Mouse (Mus musculus) heart, embryonic 12.5 days (tissue): ENCODE measurements around the gene Atp2c2. TPM values are rescaled to one million over a fixed set of nuclear protein-coding genes. Genes with fewer than 3 reads are reported as not detected.
A peak's percentile ranks its signal among the peaks of the same experiment; 100 is the strongest.

Experiments used
- ATAC-seq: fragments of 200-750 bp; cut with Nextera tagmentation; 2 replicates; pipeline ENCODE4 v1.8.0; 2017; ENCODE audit warnings: moderate TSS enrichment, moderate library complexity; ENCODE audit not compliant: insufficient number of reproducible peaks, low FRiP score
- H3K27ac ChIP-seq: fragments of 300-500 bp; sonication (generic); 2 replicates; pipeline ENCODE4 v1.5.1; 2016; ENCODE audit warnings: mild to moderate bottlenecking, moderate library complexity; ENCODE audit not compliant: poor library complexity, severe bottlenecking
- H3K27me3 ChIP-seq: fragments of 300-500 bp; sonication (generic); replicated peaks from 2 replicates; pipeline ENCODE4 v1.6.1; 2016; ENCODE audit warnings: mild to moderate bottlenecking, moderate library complexity
- H3K36me3 ChIP-seq: fragments of 300-500 bp; sonication (generic); 2 replicates; pipeline ENCODE4 v1.6.1; 2016; ENCODE audit warnings: mild to moderate bottlenecking, moderate library complexity
- H3K4me1 ChIP-seq: fragments of 300-500 bp; sonication (generic); replicated peaks from 2 replicates; pipeline ENCODE4 v1.6.1; 2016; ENCODE audit warnings: mild to moderate bottlenecking
- H3K4me2 ChIP-seq: fragments of 300-500 bp; sonication (generic); 2 replicates; pipeline ENCODE4 v1.6.1; 2016; ENCODE audit warnings: mild to moderate bottlenecking, moderate library complexity
- H3K4me3 ChIP-seq: fragments of 300-500 bp; sonication (generic); 2 replicates; pipeline ENCODE4 v1.5.1; 2016; ENCODE audit warnings: mild to moderate bottlenecking
- H3K9ac ChIP-seq: fragments of 300-500 bp; sonication (generic); 2 replicates; pipeline ENCODE4 v1.6.1; 2016; ENCODE audit warnings: mild to moderate bottlenecking, moderate library complexity
- H3K9me3 ChIP-seq: fragments of 300-500 bp; sonication (generic); replicated peaks from 2 replicates; pipeline ENCODE4 v1.6.1; 2016; ENCODE audit warnings: mild to moderate bottlenecking, moderate library complexity
- WGBS: fragments of 180-500 bp; shearing (Covaris S2); methylation state at CpG from one replicate; pipeline ENCODE4 v1.1.7; 2016; 5-methylcytosine and 5-hydroxymethylcytosine counted together
- polyA plus RNA-seq: library from polyadenylated mRNA; unstranded; fragments of >200 nt; fragmentation: Nextera tagmentation; extraction: Ambion mirVana; gene quantifications from 2 replicates; pipeline ENCODE4 v1.2.1, GENCODE M21; 2016

Atp2c2 gene
- polyA plus RNA-seq, 1 experiment from 2014 or later, result 0.38 TPM

DNA sequence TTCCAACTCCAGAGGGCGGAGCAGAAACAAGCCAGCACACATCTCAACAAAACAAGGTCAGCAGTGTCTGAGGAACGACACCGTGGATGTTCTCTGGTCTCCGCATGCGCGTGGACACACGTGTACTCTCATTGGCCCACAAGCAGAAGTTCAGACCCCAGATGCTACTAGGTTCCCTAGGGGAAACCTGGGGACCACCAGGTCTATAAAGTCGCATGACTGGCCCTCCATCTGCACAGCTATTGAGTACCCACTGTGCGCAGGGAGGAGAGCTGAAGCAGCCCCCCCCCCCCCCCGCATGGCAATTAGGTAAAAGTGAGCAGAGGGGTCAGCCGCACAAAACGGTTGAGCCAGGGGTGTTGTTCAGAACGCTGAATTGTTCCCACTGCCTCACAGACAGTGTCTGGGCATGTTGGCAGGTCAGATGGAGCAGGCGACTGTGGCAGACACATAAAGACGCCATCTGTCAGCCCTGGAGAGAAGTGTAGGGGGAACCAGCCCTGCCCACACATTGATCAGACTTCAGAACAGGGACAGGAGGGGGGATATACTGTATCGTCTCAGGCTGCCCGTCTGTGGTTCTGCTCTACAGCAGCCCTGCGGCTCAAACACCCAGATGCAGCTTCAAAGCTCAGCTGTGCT, 86.1 kb downstream of the Atp2c2 start:
- ATAC-seq, result no peak
- no peak overlapping the region for H3K4me2 ChIP-seq
- WGBS, result 64% methylated on average over 18 of the region's 18 CpGs

DNA sequence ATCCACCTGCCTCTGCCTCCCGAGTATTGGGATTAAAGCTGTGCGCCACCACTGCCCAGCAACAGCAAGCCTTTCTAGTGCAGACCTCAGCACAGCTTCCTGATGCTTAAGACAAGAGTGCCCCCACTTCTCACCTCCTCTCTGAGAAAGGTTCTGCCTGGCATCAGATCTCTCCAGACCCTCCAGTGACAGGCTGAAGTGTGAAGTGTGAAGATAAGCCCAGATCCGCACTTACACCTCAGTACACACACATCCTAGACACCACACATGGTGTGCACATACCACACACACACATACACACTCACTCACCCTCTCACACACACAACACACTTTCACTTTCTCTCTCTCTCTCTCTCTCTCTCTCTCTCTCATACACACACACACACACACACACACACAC, 87.1 kb downstream of the Atp2c2 start:
- 44% methylated on average over 3 of the region's 3 CpGs for WGBS
- no peak for ATAC-seq

More for the DNA sequence above, 86.1 kb downstream of the Atp2c2 start:
- Histone ChIP-seq H3K9me3 (no peaks in the 10 kb centered on the region), H3K4me3 (no peak overlapping the region), H3K9ac (no peak overlapping the region), H3K36me3 (no peaks in the 10 kb centered on the region), H3K27me3 (peaks cover 19% of the 10 kb centered on the region), H3K4me1 (peaks cover 21% of the 10 kb centered on the region), H3K27ac (no peak overlapping the region)

DNA sequence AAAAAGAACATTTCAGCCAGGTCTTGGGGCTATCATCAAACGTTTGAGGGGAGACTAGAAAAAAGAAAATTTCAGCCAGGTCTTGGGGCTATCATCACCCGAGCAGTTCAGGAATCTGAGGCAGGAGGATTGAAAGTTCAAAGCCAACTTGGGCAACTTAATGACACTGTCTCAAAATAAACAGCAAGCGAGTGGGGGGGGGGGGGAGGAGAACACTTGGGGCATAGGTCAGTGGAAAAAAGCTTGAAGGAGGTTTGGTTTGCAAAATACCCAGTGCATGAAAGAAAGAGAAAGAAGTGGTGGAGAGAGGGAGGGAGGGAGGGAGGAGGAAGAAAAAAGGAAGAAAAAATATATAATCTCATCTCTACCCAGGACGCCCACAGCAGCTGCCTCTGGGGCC, 87.5 kb downstream of the Atp2c2 start:
- peaks cover 19% of the 10 kb centered on the region for H3K27me3 ChIP-seq
- no peak for ATAC-seq
- H3K36me3 ChIP-seq, result no peaks in the 10 kb centered on the region
- WGBS, result 50% methylated on average over 4 of the region's 4 CpGs
- no peak overlapping the region for H3K27ac ChIP-seq
- no peak overlapping the region for H3K4me3 ChIP-seq
- H3K9ac ChIP-seq, result no peak overlapping the region
- no peaks in the 10 kb centered on the region for H3K9me3 ChIP-seq
- peaks cover 35% of the 10 kb centered on the region for H3K4me1 ChIP-seq
- H3K4me2 ChIP-seq, result no peak overlapping the region

More for the DNA sequence above, 87.1 kb downstream of the Atp2c2 start:
- H3K4me3 ChIP-seq, result no peak overlapping the region
- peaks cover 30% of the 10 kb centered on the region for H3K4me1 ChIP-seq
- no peaks in the 10 kb centered on the region for H3K9me3 ChIP-seq
- no peak overlapping the region for H3K27ac ChIP-seq
- no peak overlapping the region for H3K9ac ChIP-seq
- H3K27me3 ChIP-seq, result peaks cover 19% of the 10 kb centered on the region
- no peaks in the 10 kb centered on the region for H3K36me3 ChIP-seq
- no peak overlapping the region for H3K4me2 ChIP-seq

DNA sequence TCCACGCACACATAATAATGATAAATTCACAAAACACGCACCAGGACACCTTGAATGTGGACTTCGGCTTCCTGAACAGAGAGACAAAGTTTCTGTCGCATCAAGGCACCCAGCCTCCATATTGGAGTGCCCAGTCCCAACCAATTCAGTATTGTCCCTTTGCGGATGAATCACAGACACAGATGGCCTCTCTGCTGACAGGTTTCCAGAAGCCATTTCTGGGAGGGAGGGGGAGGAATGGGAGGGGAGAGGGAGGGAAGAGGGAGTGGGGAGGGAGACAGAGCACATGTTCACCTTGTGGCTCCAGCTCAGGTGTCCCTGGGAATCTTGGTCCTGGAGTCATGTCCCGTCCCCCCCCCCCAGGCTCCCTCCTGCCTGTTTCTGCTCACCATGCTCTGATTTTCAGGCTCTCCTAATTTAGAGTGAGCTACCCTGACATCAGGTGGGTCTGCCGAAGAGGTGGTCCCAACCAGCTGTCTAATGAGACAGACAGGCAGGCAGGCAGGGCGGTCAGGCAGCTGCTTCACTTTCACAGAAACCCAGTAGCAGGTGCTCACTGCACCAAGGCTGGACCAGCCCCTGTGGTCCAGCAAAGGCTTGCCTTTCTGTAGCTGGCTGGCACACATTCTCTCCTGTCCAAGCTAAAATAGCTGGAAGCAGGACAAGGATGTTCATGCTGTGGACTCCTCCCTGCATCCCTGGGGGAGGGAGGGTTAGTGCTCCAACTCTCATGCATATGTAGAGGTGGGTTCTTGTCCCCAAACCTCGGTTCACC, 89.0 kb downstream of the Atp2c2 start:
- Histone ChIP-seq H3K27me3 (peaks cover 19% of the 10 kb centered on the region), H3K4me3 (no peak overlapping the region), H3K27ac (no peak overlapping the region), H3K4me2 (no peak overlapping the region), H3K9me3 (no peaks in the 10 kb centered on the region), H3K4me1 (peaks cover 35% of the 10 kb centered on the region), H3K9ac (no peak overlapping the region), H3K36me3 (no peaks in the 10 kb centered on the region)
- ATAC-seq, result no peak
- WGBS, result 72% methylated on average over 8 of the region's 9 CpGs

DNA sequence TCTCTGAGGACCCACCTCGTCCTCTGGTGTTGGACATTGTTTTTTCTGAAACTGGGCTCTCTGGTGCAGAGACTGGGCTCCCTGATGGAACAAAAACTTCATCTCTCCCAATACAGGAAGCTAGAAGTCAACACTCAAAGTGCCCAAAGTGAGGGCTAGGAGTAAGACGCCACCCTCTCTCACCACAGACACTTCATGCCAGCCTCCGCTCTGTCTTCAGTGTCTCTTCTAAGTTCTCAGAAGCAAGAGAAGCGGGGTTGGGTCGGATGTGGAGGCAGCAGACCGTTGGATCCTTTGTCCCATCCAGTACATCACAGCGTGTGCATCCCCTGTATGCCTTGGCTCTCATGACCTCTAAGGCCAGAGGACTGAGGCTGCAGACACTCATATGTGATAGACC, 89.8 kb downstream of the Atp2c2 start:
- no peak for ATAC-seq

DNA sequence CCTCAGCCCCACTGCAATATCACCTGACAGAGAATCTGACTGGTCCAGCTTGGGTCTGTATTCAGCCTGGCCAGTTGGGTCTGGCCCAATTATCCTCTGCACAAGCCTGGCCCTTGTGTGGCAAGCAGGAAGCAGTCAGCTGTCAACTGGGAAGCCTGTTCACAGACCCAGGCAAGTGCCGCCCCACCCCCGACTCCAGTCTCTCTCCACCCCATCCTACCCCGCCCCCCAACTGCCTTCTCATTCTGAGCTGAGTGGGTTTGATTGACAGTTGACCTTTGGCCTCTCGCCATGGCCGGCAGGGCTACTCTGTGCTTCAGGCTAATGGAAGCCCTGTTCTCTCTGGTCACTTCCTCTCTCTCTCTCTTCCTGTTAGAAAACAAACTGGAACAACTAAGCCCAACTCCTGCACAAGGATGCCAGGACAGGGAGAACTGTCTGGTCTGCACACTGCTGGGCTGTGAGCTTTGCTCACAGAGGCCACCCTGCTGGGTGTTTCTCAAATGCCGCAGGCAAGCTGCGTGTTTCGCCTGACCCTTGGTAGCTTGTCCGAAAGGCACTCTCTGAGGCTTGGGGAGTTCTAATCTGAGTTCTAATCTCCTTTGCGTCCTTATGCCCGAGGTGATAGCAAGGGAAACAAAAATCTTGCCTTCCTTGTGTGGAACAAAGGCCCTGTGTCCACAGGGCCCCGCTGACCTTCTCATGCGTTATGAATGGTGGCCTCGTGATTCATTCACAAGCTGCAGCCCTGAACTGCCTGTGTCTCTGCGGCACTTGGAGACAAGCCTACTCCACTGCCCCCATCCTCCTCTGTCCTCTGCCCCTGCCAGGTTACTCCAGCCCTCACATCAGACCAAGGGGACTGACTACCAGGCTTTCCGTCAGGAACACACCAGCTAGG, 92.2 kb downstream of the Atp2c2 start:
- Histone ChIP-seq H3K27ac (peak overlapping the region; percentile 56), H3K36me3 (no peaks in the 10 kb centered on the region), H3K4me3 (no peak overlapping the region), H3K27me3 (peaks cover 11% of the 10 kb centered on the region; the same call in 1 of the 2 replicates), H3K4me1 (peaks cover 23% of the 10 kb centered on the region), H3K9me3 (no peaks in the 10 kb centered on the region), H3K4me2 (0 out of 2 replicates have a peak overlapping the region, but pooled peaks have one; percentile 2), H3K9ac (0 out of 2 replicates have a peak overlapping the region, but pooled peaks have one; percentile 20)
- WGBS, result 29% methylated on average over 16 of the region's 16 CpGs
- ATAC-seq, result peak; percentile 40

More for the DNA sequence above, 89.8 kb downstream of the Atp2c2 start:
- H3K4me1 ChIP-seq, result peaks cover 27% of the 10 kb centered on the region
- WGBS, result 77% methylated on average over 7 of the region's 7 CpGs
- H3K36me3 ChIP-seq, result no peaks in the 10 kb centered on the region
- no peak overlapping the region for H3K9ac ChIP-seq
- H3K27me3 ChIP-seq, result peaks cover 19% of the 10 kb centered on the region
- H3K9me3 ChIP-seq, result no peaks in the 10 kb centered on the region
- H3K4me3 ChIP-seq, result no peak overlapping the region
- H3K4me2 ChIP-seq, result no peak overlapping the region
- H3K27ac ChIP-seq, result no peak overlapping the region

DNA sequence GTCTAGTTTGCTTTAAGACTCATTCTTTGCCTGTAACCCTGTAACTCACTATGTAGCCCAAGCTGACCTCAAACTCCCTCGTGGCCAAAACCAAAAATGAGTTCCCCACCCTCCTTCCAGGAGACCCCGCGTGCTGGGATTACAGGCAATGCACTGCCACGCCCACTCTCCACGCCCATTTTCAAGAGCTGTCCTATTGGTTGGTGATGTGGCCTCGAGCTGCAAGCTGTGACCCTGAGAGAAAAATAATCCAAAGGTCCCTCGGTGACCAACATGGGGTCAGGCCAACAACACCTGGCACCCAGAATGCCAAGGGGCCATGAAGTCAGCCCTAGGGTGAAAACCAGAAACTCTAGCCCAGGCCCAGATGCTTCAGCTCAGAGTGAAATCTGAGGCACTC, 94.9 kb downstream of the Atp2c2 start:
- no peaks in the 10 kb centered on the region for H3K9me3 ChIP-seq
- 54% methylated on average over 7 of the region's 7 CpGs for WGBS
- no peaks in the 10 kb centered on the region for H3K36me3 ChIP-seq
- no peak overlapping the region for H3K27ac ChIP-seq
- H3K4me2 ChIP-seq, result no peak overlapping the region
- ATAC-seq, result no peak
- H3K9ac ChIP-seq, result no peak overlapping the region
- H3K27me3 ChIP-seq, result no peaks in the 10 kb centered on the region
- H3K4me1 ChIP-seq, result peaks cover 34% of the 10 kb centered on the region
- H3K4me3 ChIP-seq, result no peak overlapping the region

DNA sequence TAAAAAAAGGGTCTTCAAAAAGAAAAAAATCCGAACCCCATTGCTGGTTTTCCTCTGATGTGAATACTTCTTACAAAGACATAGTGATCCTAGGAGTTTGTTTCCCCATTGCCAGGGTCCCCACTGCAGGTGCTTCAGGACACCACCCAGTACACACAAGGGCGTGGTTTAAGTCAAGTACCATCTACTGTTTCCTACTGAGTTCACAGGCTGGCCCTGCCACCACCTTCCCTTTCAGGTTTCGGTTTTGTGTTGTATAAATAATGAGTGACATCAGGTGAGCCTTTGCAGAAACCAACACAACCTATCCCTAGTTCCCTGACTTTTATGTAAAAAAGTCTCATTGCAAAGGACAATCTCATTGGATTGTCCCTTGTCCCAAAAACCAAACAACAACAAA, 95.8 kb downstream of the Atp2c2 start:
- peaks cover 31% of the 10 kb centered on the region for H3K4me1 ChIP-seq
- H3K9me3 ChIP-seq, result no peaks in the 10 kb centered on the region
- no peak for ATAC-seq
- no peaks in the 10 kb centered on the region for H3K27me3 ChIP-seq
- 82% methylated on average over 3 of the region's 3 CpGs for WGBS
- H3K9ac ChIP-seq, result no peak overlapping the region
- H3K36me3 ChIP-seq, result no peaks in the 10 kb centered on the region
- no peak overlapping the region for H3K4me3 ChIP-seq
- no peak overlapping the region for H3K27ac ChIP-seq
- H3K4me2 ChIP-seq, result no peak overlapping the region

DNA sequence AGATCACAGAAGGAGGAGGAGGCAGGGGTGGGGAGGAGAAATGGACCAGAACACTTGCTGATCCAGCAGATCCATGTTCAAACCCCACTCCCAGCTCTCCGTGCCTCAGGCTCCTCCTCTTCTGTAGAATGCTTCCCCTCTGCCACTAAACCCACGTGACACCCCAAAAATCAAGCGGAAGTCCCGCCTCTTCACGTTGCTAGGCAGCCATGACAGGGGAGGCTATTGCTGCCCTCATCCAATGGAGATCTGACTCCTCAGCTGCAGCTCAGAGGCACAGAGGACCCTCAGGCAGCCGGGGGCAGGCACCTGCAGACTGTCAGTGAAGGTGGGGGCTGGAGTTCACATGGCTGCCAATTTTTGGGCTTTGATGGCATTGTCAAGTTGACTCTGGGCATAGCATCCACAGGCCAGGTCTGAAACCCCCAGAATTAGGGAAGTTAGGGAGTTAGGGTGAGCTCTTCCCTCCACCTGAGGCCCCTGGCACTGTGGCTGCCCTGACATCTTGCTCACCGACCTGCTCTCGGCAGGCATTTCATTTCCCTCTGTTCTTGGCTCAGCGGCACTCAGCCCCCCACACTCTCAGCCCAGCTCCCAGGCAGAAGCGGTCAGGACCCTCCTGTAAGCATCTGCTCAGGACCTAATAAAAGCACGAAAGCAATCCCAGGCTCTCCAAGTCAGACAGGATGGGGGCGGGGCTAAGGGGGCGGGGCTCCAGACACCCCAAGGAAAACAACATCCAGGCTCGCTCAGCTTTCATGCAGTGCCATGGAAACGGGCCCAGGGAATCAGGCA, 98.6 kb downstream of the Atp2c2 start:
- 14% methylated on average over 15 of the region's 15 CpGs for WGBS
- ATAC-seq, result peak; percentile 71
- Histone ChIP-seq H3K27me3 (no peaks in the 10 kb centered on the region), H3K4me2 (peak overlapping the region; percentile 52), H3K9ac (no peak overlapping the region), H3K4me3 (no peak overlapping the region), H3K27ac (no peak overlapping the region), H3K4me1 (peaks cover 11% of the 10 kb centered on the region), H3K9me3 (no peaks in the 10 kb centered on the region), H3K36me3 (no peaks in the 10 kb centered on the region)

DNA sequence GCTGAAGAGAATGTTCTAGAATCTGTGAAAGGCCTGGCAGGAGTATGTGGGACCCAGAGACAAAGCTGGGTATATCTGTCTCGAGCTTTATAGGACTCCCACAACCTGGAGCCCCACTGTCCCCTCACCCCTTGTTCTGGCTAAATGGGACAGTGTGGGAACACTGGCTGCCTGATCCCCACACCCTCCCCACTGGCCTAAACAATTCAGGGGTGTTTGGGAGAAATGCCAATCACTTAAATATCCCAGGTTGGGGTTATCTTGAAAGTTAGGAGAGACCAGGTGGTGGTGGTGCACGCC, 99.1 kb downstream of the Atp2c2 start:
- no peak for ATAC-seq
- 70% methylated on average over 2 of the region's 2 CpGs for WGBS
- H3K4me2 ChIP-seq, result peak overlapping the region; percentile 52; the same call in 1 of the 2 replicates
- no peak overlapping the region for H3K4me3 ChIP-seq
- H3K9ac ChIP-seq, result no peak overlapping the region
- H3K27me3 ChIP-seq, result no peaks in the 10 kb centered on the region
- peaks cover 11% of the 10 kb centered on the region for H3K4me1 ChIP-seq
- no peak overlapping the region for H3K27ac ChIP-seq
- no peaks in the 10 kb centered on the region for H3K9me3 ChIP-seq
- H3K36me3 ChIP-seq, result no peaks in the 10 kb centered on the region
